Mouse (Mus musculus) heart, postnatal 10 days (tissue): ENCODE measurements around the gene Brdt. TPM values are rescaled to one million over a fixed set of nuclear protein-coding genes. Genes with fewer than 3 reads are reported as not detected.
"Not testable (repeated sequence)": the region's sequence is repeated elsewhere in the genome, so short reads cannot be mapped to it uniquely, and the experiment has no call there.

Source experiments
- DNase-seq, 2 experiments: peaks; one replicate each; pipeline ENCODE4 v3.0.0; 2021
- intact Hi-C: fragments of 180-260 bp; cut with DNase I; formaldehyde crosslinking; loops from one replicate; pipeline ENCODE4 v1.15.1; 2025
- total RNA-seq, 2 experiments: library from RNA; stranded (reverse); gene quantifications; 2 replicates each; pipeline ENCODE4 v1.2.3; 2021

Brdt gene
- total RNA-seq, 2 experiments from 2014 or later, result 1.0 to 1.2 TPM

- intact Hi-C loops, result no loop called here
- DNase-seq, result no peak
These were observed 13.8 kb upstream of the Brdt start for GRCm38 (mm10) chr5:107317141-107317540.

DNA sequence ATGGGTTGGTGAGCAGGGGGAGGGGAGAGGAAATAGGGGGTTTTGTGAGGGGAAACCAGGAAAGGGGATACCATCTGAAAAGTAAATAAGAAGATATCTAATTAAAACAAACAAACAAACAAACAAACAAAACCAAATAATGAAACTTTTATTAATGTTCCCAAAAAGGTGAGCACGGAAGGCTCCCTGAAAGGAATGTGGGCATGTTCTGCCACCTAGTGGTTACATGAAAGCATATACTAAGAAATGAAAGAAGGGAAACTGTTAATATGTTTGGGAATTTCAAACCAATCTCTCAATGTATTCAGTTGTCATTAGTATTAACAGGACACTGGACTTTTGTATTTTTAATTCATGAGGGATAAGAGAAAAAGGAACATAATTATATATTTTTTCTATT lies 10.3 kb upstream of the Brdt start:
- peak; percentile 26 to 66 for DNase-seq
- intact Hi-C loops, result loop anchor here (1.0 to 2.0 kb wide), 3 partner anchors 32 to 460 kb away; partner anchors contain the start of gene Tgfbr3

- intact Hi-C loops, result no loop called here
- DNase-seq, result no peak
These were observed 9.4 kb downstream of the Brdt start for GRCm38 (mm10) chr5:107340404-107340803.

GRCm38 (mm10) chr5:107342891-107343290 lies 11.9 kb downstream of the Brdt start:
- DNase-seq, result peak in 1 of 2 experiments; percentile 32
- intact Hi-C loops, result no loop called here

GRCm38 (mm10) chr5:107346214-107346613 lies 15.3 kb downstream of the Brdt start:
- peak in 1 of 2 experiments; percentile 8 for DNase-seq
- intact Hi-C loops, result loop anchor here (2.0 kb wide), 1 partner anchor 167 kb away; no protein-coding TSS in a partner anchor

GRCm38 (mm10) chr5:107352566-107352965 lies 21.6 kb downstream of the Brdt start:
- intact Hi-C loops, result no loop called here
- DNase-seq, result no peak

- no peak for DNase-seq
- intact Hi-C loops, result no loop called here
These were observed 23.0 kb downstream of the Brdt start for GRCm38 (mm10) chr5:107353981-107354380.

- intact Hi-C loops, result loop anchor here (5.0 kb wide), 1 partner anchor 82 kb away; the partner anchor contains the start of gene Btbd8
- peak; percentile 45 to 55 for DNase-seq
These were observed 24.8 kb downstream of the Brdt start for GRCm38 (mm10) chr5:107355801-107356200.

GRCm38 (mm10) chr5:107357723-107358122 lies 26.8 kb downstream of the Brdt start:
- intact Hi-C loops, result loop anchor here (5.0 kb wide), 1 partner anchor 80 kb away; the partner anchor contains the start of gene Btbd8
- no peak for DNase-seq

DNA sequence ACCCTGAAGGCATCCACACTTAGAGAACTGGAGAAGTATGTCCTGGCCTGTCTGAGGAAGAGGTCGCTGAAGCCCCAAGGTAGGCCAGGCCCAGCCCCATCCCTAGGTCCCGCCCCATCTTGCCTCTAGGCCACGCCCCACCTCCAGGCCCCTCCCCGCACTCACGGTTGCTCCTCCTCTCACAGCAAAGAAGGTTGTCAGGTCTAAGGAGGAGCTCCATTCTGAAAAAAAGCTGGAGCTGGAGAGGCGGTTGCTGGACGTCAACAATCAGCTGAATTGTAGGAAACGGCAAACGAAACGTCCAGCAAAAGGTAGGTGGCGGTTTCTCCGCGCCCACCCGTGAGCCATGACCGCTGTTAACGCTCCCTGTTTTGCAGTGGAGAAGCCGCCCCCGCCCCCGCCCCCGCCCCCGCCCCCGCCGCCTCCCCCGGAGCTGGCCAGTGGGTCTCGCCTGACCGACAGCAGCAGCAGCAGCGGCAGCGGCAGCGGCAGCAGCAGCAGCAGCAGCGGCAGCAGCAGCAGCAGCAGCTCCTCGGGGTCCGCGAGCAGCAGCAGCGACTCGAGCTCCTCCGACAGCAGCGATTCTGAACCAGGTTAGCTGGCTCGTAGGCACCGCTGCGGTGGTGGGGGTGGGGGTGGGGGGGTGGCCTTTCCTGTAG lies 28.6 kb downstream of the Brdt start:
- peak; percentile 88 to 92 for DNase-seq
- intact Hi-C loops, result loop anchor here (5.0 kb wide), 1 partner anchor 78 kb away; the partner anchor contains the start of gene Btbd8

- DNase-seq, result peak in 1 of 2 experiments; percentile 34
- intact Hi-C loops, result no loop called here
These were observed 29.2 kb downstream of the Brdt start for GRCm38 (mm10) chr5:107360054-107360730.

- intact Hi-C loops, result no loop called here
- DNase-seq, result no peak
These were observed 39.1 kb downstream of the Brdt start for GRCm38 (mm10) chr5:107370040-107370439.

- intact Hi-C loops, result no loop called here
- DNase-seq, result no peak
These were observed 40.4 kb downstream of the Brdt start for GRCm38 (mm10) chr5:107371335-107371734.

- intact Hi-C loops, result no loop called here
- DNase-seq, result no peak
These were observed 42.3 kb downstream of the Brdt start for GRCm38 (mm10) chr5:107373256-107373655.

DNA sequence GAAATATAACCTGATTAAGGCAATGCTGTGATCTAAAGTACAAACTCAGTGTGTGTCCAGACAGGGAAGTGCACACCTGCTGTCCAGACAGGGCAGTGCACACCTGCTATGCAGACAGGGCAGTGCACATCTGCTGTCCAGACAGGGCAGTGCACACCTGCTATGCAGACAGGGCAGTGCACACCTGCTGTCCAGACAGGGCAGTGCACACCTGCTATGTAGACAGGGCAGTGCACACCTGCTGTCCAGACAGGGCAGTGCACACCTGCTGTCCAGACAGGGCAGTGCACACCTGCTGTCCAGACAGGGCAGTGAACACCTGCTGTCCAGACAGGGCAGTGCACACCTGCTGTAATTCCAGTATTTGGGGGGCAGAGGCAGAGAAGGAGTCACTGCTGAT lies 55.5 kb downstream of the Brdt start:
- DNase-seq, intact Hi-C loops: not testable (repeated sequence)

GRCm38 (mm10) chr5:107387788-107388187 lies 56.8 kb downstream of the Brdt start:
- intact Hi-C loops, result no loop called here
- no peak for DNase-seq

DNA sequence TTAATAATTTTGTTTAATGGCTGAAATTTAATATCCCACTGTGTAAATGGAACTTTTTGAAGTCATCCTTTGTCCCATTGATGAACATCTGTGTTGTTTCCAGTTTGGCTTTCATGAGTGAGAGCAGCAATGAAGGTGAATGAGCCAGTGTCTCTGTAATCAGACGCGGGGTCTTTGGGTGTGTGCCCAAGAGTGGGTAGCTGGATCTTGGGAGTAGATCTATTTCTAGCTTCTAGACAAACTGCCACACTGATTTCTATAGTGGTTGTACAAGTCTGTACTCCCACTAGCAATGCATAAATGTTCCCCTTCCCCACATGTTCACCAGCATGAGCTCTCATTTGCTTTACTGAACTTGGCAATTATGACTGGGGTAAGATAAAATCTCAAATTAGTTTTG lies 58.4 kb downstream of the Brdt start:
- DNase-seq, result no peak
- intact Hi-C loops, result no loop called here

- intact Hi-C loops, result no loop called here
- DNase-seq, result no peak
These were observed 63.5 kb downstream of the Brdt start for GRCm38 (mm10) chr5:107394437-107394836.

DNA sequence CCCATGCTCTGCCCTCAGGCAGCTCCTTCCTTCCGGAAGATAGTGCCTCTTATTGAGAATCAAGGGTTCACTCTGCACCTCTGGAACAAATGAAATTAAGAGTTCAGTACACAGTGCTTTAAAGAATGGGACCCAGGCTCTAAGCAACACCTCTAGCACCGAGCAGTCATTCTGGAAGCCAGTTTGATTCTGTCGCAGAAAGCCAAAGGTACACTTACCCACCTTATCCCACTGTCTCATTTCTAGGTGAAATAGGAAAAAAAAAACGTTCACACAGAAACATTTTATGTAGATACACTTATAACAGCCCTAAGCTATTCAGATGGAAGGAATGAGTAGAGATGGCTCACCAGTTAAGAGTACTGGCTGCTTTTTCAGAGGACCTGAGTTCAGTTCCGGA lies 71.5 kb downstream of the Brdt start, which contains the start of gene Ephx4:
Ephx4 (plus strand) TSS at position 301 of the 400 bp plus-strand sequence.
- intact Hi-C loops, result no loop called here
- no peak for DNase-seq

GRCm38 (mm10) chr5:107403011-107403946 lies 72.3 kb downstream of the Brdt start:
- intact Hi-C loops, result no loop called here
- DNase-seq, result peak; percentile 5 to 17
